Mouse (Mus musculus) naive thymus-derived CD4-positive, alpha-beta T cell, adult 2 months (primary cell): ENCODE results near the gene Cyp2c37.
"Not testable (repeated sequence)": the region's sequence is repeated elsewhere in the genome, so short reads cannot be mapped to it uniquely, and the experiment has no call there.

ENCODE experiments used
- DNase-seq: peaks from one replicate; pipeline ENCODE4 v3.0.0-alpha.2; 2011; ENCODE audit warnings: low read depth

Gene Cyp2c37

GRCm38 (mm10) chr19:39992140-39992539, at the start of gene Cyp2c37:
Cyp2c37 (plus strand) TSS chr19:39992424.
- not testable (repeated sequence) for DNase-seq

GRCm38 (mm10) chr19:39960861-39961260, 31.4 kb upstream of the Cyp2c37 start:
- DNase-seq: not testable (repeated sequence)

- not testable (repeated sequence) for DNase-seq
Observed at GRCm38 (mm10) chr19:39971096-39971495, 21.1 kb upstream of the Cyp2c37 start.

GRCm38 (mm10) chr19:39989471-39989870, 2.8 kb upstream of the Cyp2c37 start:
- no peak for DNase-seq
